Mouse (Mus musculus) kidney, embryonic 16.5 days (tissue): ENCODE data around the gene Herpud2. TPM values are rescaled to one million over a fixed set of nuclear protein-coding genes. Genes with fewer than 3 reads are reported as not detected.

Source experiments
- ATAC-seq: fragments of 200-750 bp; cut with Nextera tagmentation; 2 replicates; pipeline ENCODE4 v1.8.0; 2017; ENCODE audit warnings: moderate TSS enrichment; ENCODE audit not compliant: low FRiP score, low TSS enrichment
- H3K27ac ChIP-seq: fragments of 300-500 bp; sonication (generic); 2 replicates; pipeline ENCODE4 v1.5.1; 2014; ENCODE audit warnings: low read length
- H3K27me3 ChIP-seq: fragments of 300-500 bp; sonication (generic); 2 replicates; pipeline ENCODE4 v1.6.1; 2014; ENCODE audit warnings: low read length, control low read depth, mixed read lengths; ENCODE audit not compliant: insufficient read depth
- H3K36me3 ChIP-seq: fragments of 300-500 bp; sonication (generic); 2 replicates; pipeline ENCODE4 v1.6.1; 2014; ENCODE audit warnings: low read length, control low read depth, mixed read lengths; ENCODE audit not compliant: insufficient read depth
- H3K4me1 ChIP-seq: fragments of 300-500 bp; sonication (generic); 2 replicates; pipeline ENCODE4 v1.6.1; 2014; ENCODE audit warnings: low read length, control low read depth, mixed read lengths; ENCODE audit not compliant: insufficient read depth
- H3K4me2 ChIP-seq: fragments of 300-500 bp; sonication (generic); replicated peaks from 2 replicates; pipeline ENCODE4 v1.6.1; 2014; ENCODE audit warnings: low read depth, low read length
- H3K4me3 ChIP-seq: fragments of 300-500 bp; sonication (generic); 2 replicates; pipeline ENCODE4 v1.5.1; 2014; ENCODE audit warnings: mild to moderate bottlenecking, low read length
- H3K9ac ChIP-seq: fragments of 300-500 bp; sonication (generic); replicated peaks from 2 replicates; pipeline ENCODE4 v1.6.1; 2014; ENCODE audit warnings: low read length
- H3K9me3 ChIP-seq: fragments of 300-500 bp; sonication (generic); 2 replicates; pipeline ENCODE4 v1.6.1; 2016; ENCODE audit warnings: low read length, control low read depth
- whole genome bisulfite sequencing: fragments of 180-500 bp; shearing (Covaris S2); extraction: QIAGEN DNeasy Blood & Tissue Kit; methylation state at CpG from one replicate; pipeline ENCODE4 v1.1.7; 2014; 5-methylcytosine and 5-hydroxymethylcytosine counted together
- polyA plus RNA-seq: library from polyadenylated mRNA; unstranded; fragments of >200 nt; fragmentation: Nextera tagmentation; extraction: Ambion mirVana; gene quantifications from 2 replicates; pipeline ENCODE4 v1.2.1, GENCODE M21; 2015

Herpud2 gene
- polyA plus RNA-seq, 1 experiment from 2014 or later: 29.1 TPM

DNA sequence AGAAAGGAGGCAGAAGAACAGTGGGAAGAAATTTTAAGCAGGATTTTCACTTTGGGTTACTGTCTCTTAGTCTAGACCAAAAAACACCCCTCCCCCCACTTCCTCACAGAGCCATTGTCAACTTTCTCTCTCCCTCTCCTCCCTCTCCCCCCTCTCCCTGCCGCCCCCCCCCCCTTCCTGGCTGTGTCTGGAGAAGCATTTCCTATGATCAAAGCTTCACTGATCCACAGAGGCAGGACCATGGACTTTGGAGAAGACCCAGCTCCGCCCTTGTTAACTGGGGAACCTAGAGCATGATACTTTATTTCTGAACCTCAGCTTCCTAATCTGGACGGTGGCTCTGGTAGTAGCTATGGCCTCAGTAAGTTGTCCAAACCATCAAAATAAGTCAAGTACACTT, 92.9 kb downstream of the Herpud2 start:
- Histone ChIP-seq H3K4me2 (no peak overlapping the region), H3K4me3 (no peak overlapping the region), H3K27me3 (no peaks in the 10 kb centered on the region), H3K27ac (no peak overlapping the region), H3K9me3 (peaks cover 4% of the 10 kb centered on the region; the same call in 1 of the 2 replicates), H3K9ac (no peak overlapping the region), H3K36me3 (no peaks in the 10 kb centered on the region), H3K4me1 (no peaks in the 10 kb centered on the region)
- peak; percentile 42; the same call in 1 of the 2 replicates for ATAC-seq
- 72% methylated on average over 2 of the region's 3 CpGs for WGBS

Other genes with a start within 250 kb of the Herpud2 start
- not detected in 2 replicates for gene Gm10181, start 62.4 kb downstream of the Herpud2 start, polyA plus RNA-seq
- gene Sept7, start 100.6 kb upstream of the Herpud2 start, polyA plus RNA-seq: 307 and 316 TPM in 2 replicates